Mouse (Mus musculus): ENCODE results near the gene Sult1a1. TPM values are rescaled to one million over a fixed set of nuclear protein-coding genes. Genes with fewer than 3 reads are reported as not detected.
A peak's percentile ranks its signal among the peaks of the same experiment; 100 is the strongest.

Sult1a1 gene
- 17.4 and 18.5 TPM in 2 replicates for polyA plus RNA-seq (2015; fragmentation: Nextera tagmentation; extraction: Ambion mirVana)

- no peaks in the 10 kb centered on the region for H3K9me3 ChIP-seq (replicated peaks; ENCODE audit: control insufficient read depth, low read length)
- ATAC-seq (replicated peaks; ENCODE audit: extremely low read depth, insufficient read depth, low FRiP score), result peak; percentile 74
- peak within 1 kb of the TSS; percentile 89 for H3K27ac ChIP-seq (ENCODE audit: low read length)
- no peaks in the 10 kb centered on the region for H3K27me3 ChIP-seq (ENCODE audit: control insufficient read depth, insufficient read depth, low read length)
- peaks cover 15% of the 10 kb centered on the region for H3K36me3 ChIP-seq (ENCODE audit: control insufficient read depth, insufficient read depth)
- WGBS, result 22% methylated on average over 1 of the region's 1 CpGs
- H3K4me2 ChIP-seq (ENCODE audit: low read depth, low read length), result peak within 1 kb of the TSS; percentile 51
- H3K4me1 ChIP-seq (ENCODE audit: control insufficient read depth, insufficient read depth, low read length), result peaks cover 17% of the 10 kb centered on the region
- peak within 1 kb of the TSS; percentile 60 for H3K9ac ChIP-seq (ENCODE audit: low read length)
- H3K4me3 ChIP-seq (ENCODE audit: low read length), result peak within 1 kb of the TSS; percentile 31
Observed at GRCm38 (mm10) chr7:126676207-126676606, at the start of gene Sult1a1. Gene Sult1a1, minus strand, starts transcription at chr7:126676432.

- no peak overlapping the region for H3K27ac ChIP-seq (ENCODE audit: low read length)
- 72% methylated on average over 5 of the region's 5 CpGs for WGBS
- no peaks in the 10 kb centered on the region for H3K4me1 ChIP-seq (ENCODE audit: control insufficient read depth, insufficient read depth, low read length)
- H3K4me2 ChIP-seq (ENCODE audit: low read depth, low read length), result no peak overlapping the region
- H3K9me3 ChIP-seq (replicated peaks; ENCODE audit: control insufficient read depth, low read length), result no peaks in the 10 kb centered on the region
- no peak overlapping the region for H3K9ac ChIP-seq (ENCODE audit: low read length)
- H3K36me3 ChIP-seq (ENCODE audit: control insufficient read depth, insufficient read depth), result no peaks in the 10 kb centered on the region
- no peaks in the 10 kb centered on the region; the same call in 1 of the 2 replicates for H3K27me3 ChIP-seq (ENCODE audit: control insufficient read depth, insufficient read depth, low read length)
- H3K4me3 ChIP-seq (ENCODE audit: low read length), result no peak overlapping the region
- ATAC-seq (replicated peaks; ENCODE audit: extremely low read depth, insufficient read depth, low FRiP score), result no peak
Observed at GRCm38 (mm10) chr7:126725667-126726066, 49.4 kb upstream of the Sult1a1 start.

GRCm38 (mm10) chr7:126725077-126725476, 48.8 kb upstream of the Sult1a1 start:
- 61% methylated on average over 3 of the region's 3 CpGs for WGBS
- no peak overlapping the region for H3K9ac ChIP-seq (ENCODE audit: low read length)
- no peaks in the 10 kb centered on the region; the same call in 1 of the 2 replicates for H3K27me3 ChIP-seq (ENCODE audit: control insufficient read depth, insufficient read depth, low read length)
- no peaks in the 10 kb centered on the region for H3K36me3 ChIP-seq (ENCODE audit: control insufficient read depth, insufficient read depth)
- H3K27ac ChIP-seq (ENCODE audit: low read length), result no peak overlapping the region
- H3K4me1 ChIP-seq (ENCODE audit: control insufficient read depth, insufficient read depth, low read length), result no peaks in the 10 kb centered on the region
- no peak overlapping the region for H3K4me3 ChIP-seq (ENCODE audit: low read length)
- ATAC-seq (replicated peaks; ENCODE audit: extremely low read depth, insufficient read depth, low FRiP score), result no peak
- H3K4me2 ChIP-seq (ENCODE audit: low read depth, low read length), result no peak overlapping the region
- no peaks in the 10 kb centered on the region for H3K9me3 ChIP-seq (replicated peaks; ENCODE audit: control insufficient read depth, low read length)

GRCm38 (mm10) chr7:126721635-126722034, 45.4 kb upstream of the Sult1a1 start:
- H3K4me1 ChIP-seq (ENCODE audit: control insufficient read depth, insufficient read depth, low read length), result no peaks in the 10 kb centered on the region
- no peak for ATAC-seq (replicated peaks; ENCODE audit: extremely low read depth, insufficient read depth, low FRiP score)
- no peak overlapping the region for H3K4me3 ChIP-seq (ENCODE audit: low read length)
- no peaks in the 10 kb centered on the region for H3K27me3 ChIP-seq (ENCODE audit: control insufficient read depth, insufficient read depth, low read length)
- H3K9me3 ChIP-seq (replicated peaks; ENCODE audit: control insufficient read depth, low read length), result 0 out of 2 replicates have a peak, but pooled peaks cover 2% of the 10 kb centered on the region
- H3K27ac ChIP-seq (ENCODE audit: low read length), result no peak overlapping the region
- 93% methylated on average over 13 of the region's 13 CpGs for WGBS
- H3K4me2 ChIP-seq (ENCODE audit: low read depth, low read length), result no peak overlapping the region
- no peak overlapping the region for H3K9ac ChIP-seq (ENCODE audit: low read length)
- no peaks in the 10 kb centered on the region for H3K36me3 ChIP-seq (ENCODE audit: control insufficient read depth, insufficient read depth)

- Histone ChIP-seq H3K4me1 (ENCODE audit: control insufficient read depth, insufficient read depth, low read length) (no peaks in the 10 kb centered on the region), H3K4me3 (ENCODE audit: low read length) (no peak overlapping the region), H3K36me3 (ENCODE audit: control insufficient read depth, insufficient read depth) (no peaks in the 10 kb centered on the region), H3K9me3 (replicated peaks; ENCODE audit: control insufficient read depth, low read length) (0 out of 2 replicates have a peak, but pooled peaks cover 2% of the 10 kb centered on the region), H3K27ac (ENCODE audit: low read length) (no peak overlapping the region), H3K27me3 (ENCODE audit: control insufficient read depth, insufficient read depth, low read length) (no peaks in the 10 kb centered on the region), H3K9ac (ENCODE audit: low read length) (no peak overlapping the region), H3K4me2 (ENCODE audit: low read depth, low read length) (no peak overlapping the region)
- ATAC-seq (replicated peaks; ENCODE audit: extremely low read depth, insufficient read depth, low FRiP score), result no peak
- 91% methylated on average over 5 of the region's 5 CpGs for WGBS
Observed at GRCm38 (mm10) chr7:126718787-126719337, 42.6 kb upstream of the Sult1a1 start.

GRCm38 (mm10) chr7:126717566-126717965, 41.3 kb upstream of the Sult1a1 start:
- 81% methylated on average over 3 of the region's 3 CpGs for WGBS

GRCm38 (mm10) chr7:126715679-126716078, 39.4 kb upstream of the Sult1a1 start:
- Histone ChIP-seq H3K9ac (ENCODE audit: low read length) (no peak overlapping the region), H3K36me3 (ENCODE audit: control insufficient read depth, insufficient read depth) (no peaks in the 10 kb centered on the region), H3K4me3 (ENCODE audit: low read length) (no peak overlapping the region), H3K4me1 (ENCODE audit: control insufficient read depth, insufficient read depth, low read length) (no peaks in the 10 kb centered on the region), H3K27me3 (ENCODE audit: control insufficient read depth, insufficient read depth, low read length) (no peaks in the 10 kb centered on the region), H3K9me3 (replicated peaks; ENCODE audit: control insufficient read depth, low read length) (0 out of 2 replicates have a peak, but pooled peaks cover 2% of the 10 kb centered on the region), H3K27ac (ENCODE audit: low read length) (no peak overlapping the region), H3K4me2 (ENCODE audit: low read depth, low read length) (no peak overlapping the region)
- no peak for ATAC-seq (replicated peaks; ENCODE audit: extremely low read depth, insufficient read depth, low FRiP score)
- 71% methylated on average over 4 of the region's 4 CpGs for WGBS

More at GRCm38 (mm10) chr7:126717566-126717965, 41.3 kb upstream of the Sult1a1 start:
- Histone ChIP-seq H3K27me3 (ENCODE audit: control insufficient read depth, insufficient read depth, low read length) (no peaks in the 10 kb centered on the region), H3K4me1 (ENCODE audit: control insufficient read depth, insufficient read depth, low read length) (no peaks in the 10 kb centered on the region), H3K36me3 (ENCODE audit: control insufficient read depth, insufficient read depth) (no peaks in the 10 kb centered on the region), H3K27ac (ENCODE audit: low read length) (no peak overlapping the region), H3K9ac (ENCODE audit: low read length) (no peak overlapping the region), H3K9me3 (replicated peaks; ENCODE audit: control insufficient read depth, low read length) (0 out of 2 replicates have a peak, but pooled peaks cover 2% of the 10 kb centered on the region), H3K4me2 (ENCODE audit: low read depth, low read length) (no peak overlapping the region), H3K4me3 (ENCODE audit: low read length) (no peak overlapping the region)
- no peak for ATAC-seq (replicated peaks; ENCODE audit: extremely low read depth, insufficient read depth, low FRiP score)

GRCm38 (mm10) chr7:126711910-126712309, 35.7 kb upstream of the Sult1a1 start:
- peak; percentile 28; the same call in 1 of the 2 replicates for ATAC-seq (replicated peaks; ENCODE audit: extremely low read depth, insufficient read depth, low FRiP score)
- H3K4me3 ChIP-seq (ENCODE audit: low read length), result no peak overlapping the region
- no peaks in the 10 kb centered on the region for H3K36me3 ChIP-seq (ENCODE audit: control insufficient read depth, insufficient read depth)
- no peak overlapping the region for H3K9ac ChIP-seq (ENCODE audit: low read length)
- H3K27ac ChIP-seq (ENCODE audit: low read length), result no peak overlapping the region
- H3K9me3 ChIP-seq (replicated peaks; ENCODE audit: control insufficient read depth, low read length), result peaks cover 6% of the 10 kb centered on the region; the same call in 1 of the 2 replicates
- WGBS, result 65% methylated on average over 3 of the region's 3 CpGs
- H3K27me3 ChIP-seq (ENCODE audit: control insufficient read depth, insufficient read depth, low read length), result no peaks in the 10 kb centered on the region
- no peak overlapping the region for H3K4me2 ChIP-seq (ENCODE audit: low read depth, low read length)
- H3K4me1 ChIP-seq (ENCODE audit: control insufficient read depth, insufficient read depth, low read length), result no peaks in the 10 kb centered on the region

- no peak overlapping the region for H3K27ac ChIP-seq (ENCODE audit: low read length)
- no peak for ATAC-seq (replicated peaks; ENCODE audit: extremely low read depth, insufficient read depth, low FRiP score)
- no peak overlapping the region for H3K4me2 ChIP-seq (ENCODE audit: low read depth, low read length)
- H3K27me3 ChIP-seq (ENCODE audit: control insufficient read depth, insufficient read depth, low read length), result 0 out of 2 replicates have a peak, but pooled peaks cover 3% of the 10 kb centered on the region
- 65% methylated on average over 4 of the region's 4 CpGs for WGBS
- H3K36me3 ChIP-seq (ENCODE audit: control insufficient read depth, insufficient read depth), result no peaks in the 10 kb centered on the region
- H3K4me1 ChIP-seq (ENCODE audit: control insufficient read depth, insufficient read depth, low read length), result no peaks in the 10 kb centered on the region
- no peak overlapping the region for H3K4me3 ChIP-seq (ENCODE audit: low read length)
- no peak overlapping the region for H3K9ac ChIP-seq (ENCODE audit: low read length)
- peaks cover 6% of the 10 kb centered on the region; the same call in 1 of the 2 replicates for H3K9me3 ChIP-seq (replicated peaks; ENCODE audit: control insufficient read depth, low read length)
Observed at GRCm38 (mm10) chr7:126710266-126710665, 34.0 kb upstream of the Sult1a1 start.

Data from heart, embryonic 16.5 days (tissue).